Mouse (Mus musculus): ENCODE measurements around the gene Sox12. TPM values are rescaled to one million over a fixed set of nuclear protein-coding genes. Genes with fewer than 3 reads are reported as not detected.
"Not testable (repeated sequence)": the region's sequence is repeated elsewhere in the genome, so short reads cannot be mapped to it uniquely, and the experiment has no call there.

Sox12 gene
- polyA plus RNA-seq, 1 experiment, result 17.0 TPM

- no peak overlapping the region for H3K4me3 ChIP-seq (ENCODE audit: insufficient read depth, low read length)
- no peaks in the 10 kb centered on the region for H3K4me1 ChIP-seq (ENCODE audit: control insufficient read depth, insufficient read depth, low read length)
- no peak overlapping the region for H3K27ac ChIP-seq (ENCODE audit: insufficient read depth, low read length)
- TF ChIP-seq POLR2A (IDR thresholded peaks at IDR 0.05; ENCODE audit: extremely low read depth, insufficient read depth, low read length), result no peak
- TF ChIP-seq CTCF (IDR thresholded peaks at IDR 0.05; ENCODE audit: extremely low read depth, insufficient read depth, low read length), result peak; percentile 74
Measured at GRCm38 (mm10) chr2:152363245-152364147, 34.4 kb downstream of the Sox12 start.

- Histone ChIP-seq H3K27ac (ENCODE audit: insufficient read depth, low read length) (no peak overlapping the region), H3K4me3 (ENCODE audit: insufficient read depth, low read length) (no peak overlapping the region), H3K4me1 (ENCODE audit: control insufficient read depth, insufficient read depth, low read length) (no peaks in the 10 kb centered on the region)
- TF ChIP-seq CTCF (IDR thresholded peaks at IDR 0.05; ENCODE audit: extremely low read depth, insufficient read depth, low read length) (no peak), POLR2A (IDR thresholded peaks at IDR 0.05; ENCODE audit: extremely low read depth, insufficient read depth, low read length) (no peak)
Measured at GRCm38 (mm10) chr2:152361193-152361592, 36.7 kb downstream of the Sox12 start.

- TF ChIP-seq CTCF (IDR thresholded peaks at IDR 0.05; ENCODE audit: extremely low read depth, insufficient read depth, low read length) (no peak), POLR2A (IDR thresholded peaks at IDR 0.05; ENCODE audit: extremely low read depth, insufficient read depth, low read length) (no peak)
- no peak overlapping the region for H3K27ac ChIP-seq (ENCODE audit: insufficient read depth, low read length)
- no peak overlapping the region for H3K4me3 ChIP-seq (ENCODE audit: insufficient read depth, low read length)
- H3K4me1 ChIP-seq (ENCODE audit: control insufficient read depth, insufficient read depth, low read length), result no peaks in the 10 kb centered on the region
Measured at GRCm38 (mm10) chr2:152360271-152360775, 37.5 kb downstream of the Sox12 start.

- TF ChIP-seq CTCF (IDR thresholded peaks at IDR 0.05; ENCODE audit: extremely low read depth, insufficient read depth, low read length), result no peak
- no peak for TF ChIP-seq POLR2A (IDR thresholded peaks at IDR 0.05; ENCODE audit: extremely low read depth, insufficient read depth, low read length)
Measured at GRCm38 (mm10) chr2:152359616-152360015, 38.2 kb downstream of the Sox12 start.

GRCm38 (mm10) chr2:152358977-152359376 lies 38.9 kb downstream of the Sox12 start:
- H3K4me1 ChIP-seq (ENCODE audit: control insufficient read depth, insufficient read depth, low read length); H3K4me3 ChIP-seq (ENCODE audit: insufficient read depth, low read length); H3K27ac ChIP-seq (ENCODE audit: insufficient read depth, low read length): not testable (repeated sequence)

More at GRCm38 (mm10) chr2:152359616-152360015, 38.2 kb downstream of the Sox12 start:
- no peak overlapping the region for H3K27ac ChIP-seq (ENCODE audit: insufficient read depth, low read length)
- no peak overlapping the region for H3K4me3 ChIP-seq (ENCODE audit: insufficient read depth, low read length)
- no peaks in the 10 kb centered on the region for H3K4me1 ChIP-seq (ENCODE audit: control insufficient read depth, insufficient read depth, low read length)

GRCm38 (mm10) chr2:152357254-152357653 lies 40.6 kb downstream of the Sox12 start:
- TF ChIP-seq POLR2A (IDR thresholded peaks at IDR 0.05; ENCODE audit: extremely low read depth, insufficient read depth, low read length), result no peak
- no peak for TF ChIP-seq CTCF (IDR thresholded peaks at IDR 0.05; ENCODE audit: extremely low read depth, insufficient read depth, low read length)
- Histone ChIP-seq H3K4me1 (ENCODE audit: control insufficient read depth, insufficient read depth, low read length) (no peaks in the 10 kb centered on the region), H3K4me3 (ENCODE audit: insufficient read depth, low read length) (no peak overlapping the region)

GRCm38 (mm10) chr2:152349842-152350540 lies 47.9 kb downstream of the Sox12 start:
- Histone ChIP-seq H3K4me3 (ENCODE audit: insufficient read depth, low read length) (no peak overlapping the region), H3K27ac (ENCODE audit: insufficient read depth, low read length) (no peak overlapping the region), H3K4me1 (ENCODE audit: control insufficient read depth, insufficient read depth, low read length) (no peaks in the 10 kb centered on the region)
- TF ChIP-seq CTCF (IDR thresholded peaks at IDR 0.05; ENCODE audit: extremely low read depth, insufficient read depth, low read length) (no peak), POLR2A (IDR thresholded peaks at IDR 0.05; ENCODE audit: extremely low read depth, insufficient read depth, low read length) (no peak)

More at GRCm38 (mm10) chr2:152357254-152357653, 40.6 kb downstream of the Sox12 start:
- no peak overlapping the region for H3K27ac ChIP-seq (ENCODE audit: insufficient read depth, low read length)

- no peak for TF ChIP-seq CTCF (IDR thresholded peaks at IDR 0.05; ENCODE audit: extremely low read depth, insufficient read depth, low read length)
- no peak for TF ChIP-seq POLR2A (IDR thresholded peaks at IDR 0.05; ENCODE audit: extremely low read depth, insufficient read depth, low read length)
- H3K4me3 ChIP-seq (ENCODE audit: insufficient read depth, low read length), result no peak overlapping the region
- H3K4me1 ChIP-seq (ENCODE audit: control insufficient read depth, insufficient read depth, low read length), result no peaks in the 10 kb centered on the region
- H3K27ac ChIP-seq (ENCODE audit: insufficient read depth, low read length), result no peak overlapping the region
Measured at GRCm38 (mm10) chr2:152349205-152349604, 48.7 kb downstream of the Sox12 start.

GRCm38 (mm10) chr2:152347722-152348121 lies 50.1 kb downstream of the Sox12 start:
- TF ChIP-seq CTCF (IDR thresholded peaks at IDR 0.05; ENCODE audit: extremely low read depth, insufficient read depth, low read length), result no peak
- H3K4me3 ChIP-seq (ENCODE audit: insufficient read depth, low read length), result no peak overlapping the region
- no peak overlapping the region for H3K27ac ChIP-seq (ENCODE audit: insufficient read depth, low read length)
- no peaks in the 10 kb centered on the region for H3K4me1 ChIP-seq (ENCODE audit: control insufficient read depth, insufficient read depth, low read length)

All from cortical plate, adult 2 months (tissue).